Mouse (Mus musculus) midbrain, postnatal 0 days (tissue): ENCODE measurements around the gene Wbp2. TPM values are rescaled to one million over a fixed set of nuclear protein-coding genes. Genes with fewer than 3 reads are reported as not detected.
"Not testable (repeated sequence)": the region's sequence is repeated elsewhere in the genome, so short reads cannot be mapped to it uniquely, and the experiment has no call there.

Source experiments
- ATAC-seq: fragments of 200-750 bp; cut with Nextera tagmentation; 2 replicates; pipeline ENCODE4 v1.8.0; 2017; ENCODE audit warnings: moderate number of reproducible peaks, mild to moderate bottlenecking, moderate TSS enrichment, moderate library complexity; ENCODE audit not compliant: low FRiP score
- DNase-seq: peaks from one replicate; pipeline ENCODE4 v3.0.0-alpha.2; 2015; ENCODE audit warnings: low spot score
- H3K27ac ChIP-seq: fragments of 300-500 bp; sonication (generic); 2 replicates; pipeline ENCODE4 v1.5.1; 2014; ENCODE audit warnings: low read depth, mild to moderate bottlenecking, low read length, mixed read lengths
- H3K27me3 ChIP-seq: fragments of 300-500 bp; sonication (generic); 2 replicates; pipeline ENCODE4 v1.6.1; 2014; ENCODE audit warnings: low read length, control low read depth, mixed read lengths; ENCODE audit not compliant: insufficient read depth
- H3K36me3 ChIP-seq: fragments of 300-500 bp; sonication (generic); 2 replicates; pipeline ENCODE4 v1.6.1; 2014; ENCODE audit warnings: low read length, control low read depth, mixed read lengths; ENCODE audit not compliant: insufficient read depth
- H3K4me1 ChIP-seq: fragments of 300-500 bp; sonication (generic); 2 replicates; pipeline ENCODE4 v1.6.1; 2014; ENCODE audit warnings: mild to moderate bottlenecking, control low read depth, antibody characterized with exemption, low read length, mixed read lengths; ENCODE audit not compliant: insufficient read depth
- H3K4me2 ChIP-seq: fragments of 300-500 bp; sonication (generic); 2 replicates; pipeline ENCODE4 v1.6.1; 2014; ENCODE audit warnings: low read depth, mild to moderate bottlenecking, low read length, mixed read lengths; ENCODE audit not compliant: poor library complexity, severe bottlenecking
- H3K4me3 ChIP-seq: fragments of 300-500 bp; sonication (generic); 2 replicates; pipeline ENCODE4 v1.5.1; 2014; ENCODE audit warnings: low read depth, mild to moderate bottlenecking, low read length, moderate library complexity
- H3K9ac ChIP-seq: fragments of 300-500 bp; sonication (generic); replicated peaks from 2 replicates; pipeline ENCODE4 v1.6.1; 2014; ENCODE audit warnings: mild to moderate bottlenecking, low read length, moderate library complexity, mixed read lengths; ENCODE audit not compliant: poor library complexity, severe bottlenecking
- H3K9me3 ChIP-seq: fragments of 300-500 bp; sonication (generic); 2 replicates; pipeline ENCODE4 v1.6.1; 2016; ENCODE audit warnings: low read length, control low read depth
- CTCF ChIP-seq: IDR thresholded peaks from 2 replicates; pipeline ENCODE4 v1.5.1; 2016; ENCODE audit warnings: antibody characterized with exemption, mild to moderate bottlenecking
- WGBS: fragments of 180-500 bp; shearing (Covaris S2); extraction: QIAGEN DNeasy Blood & Tissue Kit; methylation state at CpG from one replicate; pipeline ENCODE4 v1.1.7; 2014; 5-methylcytosine and 5-hydroxymethylcytosine counted together
- polyA plus RNA-seq: library from polyadenylated mRNA; unstranded; fragments of >200 nt; fragmentation: Nextera tagmentation; extraction: Ambion mirVana; gene quantifications from 2 replicates; pipeline ENCODE4 v1.2.1, GENCODE M21; 2015
- total RNA-seq: library from RNA; depleted of rRNA; stranded (reverse); fragments of >200 nt; gene quantifications from 2 replicates; pipeline ENCODE4 v1.2.3, GENCODE M21; 2014

The Wbp2 gene
- total and polyA plus RNA-seq, 2 experiments from 2014 or later: 150 to 254 TPM

GRCm38 (mm10) chr11:116096213-116097108 lies 9.7 kb upstream of the Wbp2 start:
- 93% methylated on average over 5 of the region's 5 CpGs for WGBS
- H3K9ac ChIP-seq: no peak overlapping the region
- ATAC-seq (no peak), DNase-seq (no peak)
- no peak overlapping the region for H3K4me2 ChIP-seq
- TF ChIP-seq CTCF: peak; percentile 59
- no peaks in the 10 kb centered on the region for H3K27me3 ChIP-seq
- no peak overlapping the region for H3K27ac ChIP-seq
- no peak overlapping the region for H3K4me3 ChIP-seq
- H3K4me1 ChIP-seq: no peaks in the 10 kb centered on the region
- no peaks in the 10 kb centered on the region for H3K36me3 ChIP-seq
- no peaks in the 10 kb centered on the region for H3K9me3 ChIP-seq

- Histone ChIP-seq H3K27me3 (no peaks in the 10 kb centered on the region), H3K4me2 (no peak overlapping the region), H3K27ac (no peak overlapping the region), H3K4me1 (no peaks in the 10 kb centered on the region), H3K9me3 (no peaks in the 10 kb centered on the region), H3K36me3 (no peaks in the 10 kb centered on the region), H3K4me3 (no peak overlapping the region), H3K9ac (no peak overlapping the region)
- TF ChIP-seq CTCF: no peak
- WGBS: 83% methylated on average over 3 of the region's 3 CpGs
- ATAC-seq: no peak
- DNase-seq: no peak
Measured at GRCm38 (mm10) chr11:116095573-116095972, 8.8 kb upstream of the Wbp2 start.

GRCm38 (mm10) chr11:116093771-116094565 lies 7.2 kb upstream of the Wbp2 start:
- ATAC-seq (no peak), DNase-seq (no peak)
- no peaks in the 10 kb centered on the region for H3K4me1 ChIP-seq
- 67% methylated on average over 16 of the region's 16 CpGs for WGBS
- no peaks in the 10 kb centered on the region for H3K36me3 ChIP-seq
- no peak overlapping the region for H3K4me2 ChIP-seq
- no peaks in the 10 kb centered on the region for H3K27me3 ChIP-seq
- H3K9ac ChIP-seq: no peak overlapping the region
- H3K27ac ChIP-seq: no peak overlapping the region
- H3K9me3 ChIP-seq: no peaks in the 10 kb centered on the region
- no peak for TF ChIP-seq CTCF
- no peak overlapping the region for H3K4me3 ChIP-seq

- not testable (repeated sequence) for ATAC-seq, H3K27ac ChIP-seq, H3K4me2 ChIP-seq, H3K9me3 ChIP-seq, H3K27me3 ChIP-seq, H3K36me3 ChIP-seq, H3K9ac ChIP-seq, DNase-seq, H3K4me3 ChIP-seq, H3K4me1 ChIP-seq
- WGBS: 94% methylated on average over 6 of the region's 6 CpGs
Measured at GRCm38 (mm10) chr11:116092959-116093358, 6.2 kb upstream of the Wbp2 start.

GRCm38 (mm10) chr11:116091591-116091990 lies 4.8 kb upstream of the Wbp2 start:
- 88% methylated on average over 6 of the region's 6 CpGs for WGBS
- no peak for TF ChIP-seq CTCF
- Histone ChIP-seq H3K27ac (no peak overlapping the region), H3K9ac (no peak overlapping the region), H3K9me3 (no peaks in the 10 kb centered on the region), H3K27me3 (no peaks in the 10 kb centered on the region), H3K36me3 (no peaks in the 10 kb centered on the region), H3K4me3 (no peak overlapping the region), H3K4me1 (no peaks in the 10 kb centered on the region), H3K4me2 (no peak overlapping the region)
- no peak for ATAC-seq
- DNase-seq: no peak

- Histone ChIP-seq H3K9ac (no peak overlapping the region), H3K36me3 (no peaks in the 10 kb centered on the region), H3K4me2 (no peak overlapping the region), H3K9me3 (no peaks in the 10 kb centered on the region), H3K27ac (no peak overlapping the region), H3K27me3 (no peaks in the 10 kb centered on the region), H3K4me3 (no peak overlapping the region), H3K4me1 (0 out of 2 replicates have a peak, but pooled peaks cover 3% of the 10 kb centered on the region)
- 89% methylated on average over 6 of the region's 6 CpGs for WGBS
- no peak for TF ChIP-seq CTCF
- DNase-seq (no peak), ATAC-seq (no peak)
Measured at GRCm38 (mm10) chr11:116089545-116089944, 2.8 kb upstream of the Wbp2 start.
